Mouse (Mus musculus) adrenal gland, postnatal 36 days (tissue): ENCODE data around the gene Emc4. TPM values are rescaled to one million over a fixed set of nuclear protein-coding genes. Genes with fewer than 3 reads are reported as not detected.
A peak's percentile ranks its signal among the peaks of the same experiment; 100 is the strongest.

Source experiments
- DNase-seq, 2 experiments: peaks; one replicate each; pipeline ENCODE4 v3.0.0; 2021; ENCODE audit warnings: mixed read lengths in 1 of 2
- total RNA-seq, 2 experiments: library from RNA; stranded (reverse); gene quantifications; 2 replicates each; pipeline ENCODE4 v1.2.3; 2021

Gene Emc4
- total RNA-seq, 2 experiments from 2014 or later, result 91.4 to 92.6 TPM

- DNase-seq, result peak in 1 of 2 experiments; percentile 12
Observed at GRCm38 (mm10) chr2:112339736-112340135, 28.1 kb downstream of the Emc4 start.

GRCm38 (mm10) chr2:112337211-112337610 lies 30.6 kb downstream of the Emc4 start:
- peak; percentile 40 to 66 for DNase-seq

- no peak for DNase-seq
Observed at GRCm38 (mm10) chr2:112332051-112332898, 35.6 kb downstream of the Emc4 start.

GRCm38 (mm10) chr2:112328069-112328777 lies 39.6 kb downstream of the Emc4 start:
- no peak for DNase-seq

- DNase-seq, result peak; percentile 59 to 63
Observed at GRCm38 (mm10) chr2:112318905-112319304, 48.9 kb downstream of the Emc4 start.

GRCm38 (mm10) chr2:112318227-112318626 lies 49.6 kb downstream of the Emc4 start:
- DNase-seq, result no peak

GRCm38 (mm10) chr2:112315638-112316037 lies 52.2 kb downstream of the Emc4 start:
- DNase-seq, result no peak

Other genes starting within 250 kb of the Emc4 start
- gene Olfr1316, start 233.1 kb downstream of the Emc4 start, total RNA-seq, result not detected
- gene Olfr1317, start 227.7 kb downstream of the Emc4 start, total RNA-seq, result not detected
- gene Olfr1318, start 213.8 kb downstream of the Emc4 start, total RNA-seq, result not detected
- gene Lpcat4, start 128.6 kb downstream of the Emc4 start, total RNA-seq, result 1 to 10 TPM; 2.8 to 5.9 TPM
- not detected for gene Nutm1, start 108.7 kb downstream of the Emc4 start, total RNA-seq
- gene Nop10, start 106.1 kb downstream of the Emc4 start, total RNA-seq, result 100 to 1,000 TPM; 112 to 150 TPM
- gene Slc12a6, start 102.2 kb downstream of the Emc4 start, total RNA-seq, result 10 to 100 TPM; 32.1 to 36.1 TPM
- under 1 TPM in 1 of 2 experiments, not detected in 1; 0.26 TPM for gene Gm21985, start 101.7 kb downstream of the Emc4 start, total RNA-seq
- gene Katnbl1, start 11.2 kb upstream of the Emc4 start, total RNA-seq, result 10 to 100 TPM; 11.2 to 12.5 TPM
- gene Emc7, start 87.0 kb upstream of the Emc4 start, total RNA-seq, result 10 to 100 TPM; 32.8 to 35.5 TPM
- gene Chrm5, start 112.7 kb upstream of the Emc4 start, total RNA-seq, result not detected
- 10 to 100 TPM; 17.5 to 20.5 TPM for gene Aven, start 124.9 kb upstream of the Emc4 start, total RNA-seq